Mouse (Mus musculus) stomach, embryonic 16.5 days (tissue): ENCODE data around the gene Kif5c. TPM values are rescaled to one million over a fixed set of nuclear protein-coding genes. Genes with fewer than 3 reads are reported as not detected.

Source experiments
- ATAC-seq: fragments of 200-750 bp; cut with Nextera tagmentation; 2 replicates; pipeline ENCODE4 v1.8.0; 2017; ENCODE audit warnings: moderate number of reproducible peaks, moderate TSS enrichment; ENCODE audit not compliant: insufficient read depth, low FRiP score
- H3K27ac ChIP-seq: fragments of 300-500 bp; sonication (generic); 2 replicates; pipeline ENCODE4 v1.5.1; 2014; ENCODE audit warnings: low read length
- H3K27me3 ChIP-seq: fragments of 300-500 bp; sonication (generic); 2 replicates; pipeline ENCODE4 v1.6.1; 2014; ENCODE audit warnings: low read length, control low read depth, mixed read lengths; ENCODE audit not compliant: control insufficient read depth, insufficient read depth
- H3K36me3 ChIP-seq: fragments of 300-500 bp; sonication (generic); 2 replicates; pipeline ENCODE4 v1.6.1; 2014; ENCODE audit warnings: low read length; ENCODE audit not compliant: control insufficient read depth, insufficient read depth
- H3K4me1 ChIP-seq: fragments of 300-500 bp; sonication (generic); 2 replicates; pipeline ENCODE4 v1.6.1; 2014; ENCODE audit warnings: low read length, control low read depth, mixed read lengths; ENCODE audit not compliant: control insufficient read depth, insufficient read depth
- H3K4me2 ChIP-seq: fragments of 300-500 bp; sonication (generic); 2 replicates; pipeline ENCODE4 v1.6.1; 2014; ENCODE audit warnings: low read depth, low read length, mixed read lengths
- H3K4me3 ChIP-seq: fragments of 300-500 bp; sonication (generic); replicated peaks from 2 replicates; pipeline ENCODE4 v1.5.1; 2014; ENCODE audit warnings: mild to moderate bottlenecking, low read length
- H3K9ac ChIP-seq: fragments of 300-500 bp; sonication (generic); 2 replicates; pipeline ENCODE4 v1.6.1; 2014; ENCODE audit warnings: low read length
- H3K9me3 ChIP-seq: fragments of 300-500 bp; sonication (generic); replicated peaks from 2 replicates; pipeline ENCODE4 v1.6.1; 2016; ENCODE audit warnings: low read length, control low read depth; ENCODE audit not compliant: control insufficient read depth
- WGBS: fragments of 180-500 bp; shearing (Covaris S2); extraction: QIAGEN DNeasy Blood & Tissue Kit; methylation state at CpG from one replicate; pipeline ENCODE4 v1.1.7; 2014; 5-methylcytosine and 5-hydroxymethylcytosine counted together
- polyA plus RNA-seq: library from polyadenylated mRNA; unstranded; fragments of >200 nt; fragmentation: Nextera tagmentation; extraction: Ambion mirVana; gene quantifications from 2 replicates; pipeline ENCODE4 v1.2.1, GENCODE M21; 2015

Gene Kif5c
- polyA plus RNA-seq, 1 experiment from 2014 or later = 5.9 TPM

DNA sequence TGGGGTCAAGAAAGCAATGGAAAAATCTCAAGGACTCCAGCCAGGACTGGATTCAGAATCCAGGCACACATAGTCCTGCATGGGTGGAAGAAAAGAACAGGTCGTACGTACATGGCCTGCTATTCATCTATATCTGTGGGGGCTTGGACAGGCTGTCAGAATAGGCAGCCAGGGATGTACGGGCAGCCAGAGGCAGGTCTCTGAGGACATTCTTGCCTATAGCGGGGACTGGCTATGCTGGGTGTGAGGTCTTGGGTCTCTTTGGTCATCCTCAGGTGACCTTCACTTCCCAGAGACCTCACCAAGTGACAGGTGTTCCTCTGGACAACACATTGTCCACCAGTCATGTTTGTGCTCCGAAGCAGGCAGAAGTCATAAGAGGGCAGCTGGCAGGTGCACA is 36.6 kb upstream of the Kif5c start:
- 78% methylated on average over 5 of the region's 5 CpGs for WGBS
- no peak overlapping the region for H3K9ac ChIP-seq
- no peak for ATAC-seq
- no peaks in the 10 kb centered on the region for H3K36me3 ChIP-seq
- no peak overlapping the region for H3K4me2 ChIP-seq
- H3K4me3 ChIP-seq = no peak overlapping the region
- no peaks in the 10 kb centered on the region for H3K4me1 ChIP-seq
- no peaks in the 10 kb centered on the region for H3K9me3 ChIP-seq
- H3K27me3 ChIP-seq = no peaks in the 10 kb centered on the region
- H3K27ac ChIP-seq = no peak overlapping the region

- H3K4me1 ChIP-seq = no peaks in the 10 kb centered on the region
- no peak overlapping the region for H3K27ac ChIP-seq
- no peak overlapping the region for H3K4me3 ChIP-seq
- no peaks in the 10 kb centered on the region for H3K36me3 ChIP-seq
- 98% methylated on average over 2 of the region's 2 CpGs for WGBS
- no peak overlapping the region for H3K4me2 ChIP-seq
- H3K27me3 ChIP-seq = no peaks in the 10 kb centered on the region
- no peaks in the 10 kb centered on the region for H3K9me3 ChIP-seq
- no peak for ATAC-seq
- no peak overlapping the region for H3K9ac ChIP-seq
These were observed 35.8 kb upstream of the Kif5c start for GRCm38 (mm10) chr2:49583311-49583710.

DNA sequence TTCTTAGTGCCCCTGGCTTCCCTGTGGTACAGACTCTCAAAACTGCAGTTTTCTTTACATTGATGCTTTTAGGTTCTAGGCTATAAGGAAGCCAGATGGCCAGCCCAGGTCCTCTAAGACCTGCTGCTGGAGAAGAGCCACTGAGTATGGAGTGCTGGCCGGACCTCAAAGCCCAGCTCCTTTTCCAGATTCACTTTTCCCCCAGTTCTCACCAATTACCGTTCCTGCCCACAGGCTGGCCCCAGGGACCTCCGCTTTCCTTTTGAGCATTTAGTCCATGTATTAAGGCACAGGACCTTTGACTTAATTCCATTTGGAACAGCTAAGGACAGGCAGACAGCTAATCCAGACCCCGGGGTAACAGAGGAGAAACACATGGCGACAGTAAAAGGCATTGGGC is 28.6 kb upstream of the Kif5c start:
- no peak overlapping the region for H3K9ac ChIP-seq
- no peaks in the 10 kb centered on the region for H3K36me3 ChIP-seq
- H3K27me3 ChIP-seq = no peaks in the 10 kb centered on the region
- ATAC-seq = no peak
- H3K9me3 ChIP-seq = no peaks in the 10 kb centered on the region
- no peak overlapping the region for H3K4me3 ChIP-seq
- H3K27ac ChIP-seq = no peak overlapping the region
- WGBS = 57% methylated on average over 5 of the region's 5 CpGs
- no peak overlapping the region for H3K4me2 ChIP-seq
- H3K4me1 ChIP-seq = no peaks in the 10 kb centered on the region

- H3K4me3 ChIP-seq = no peak overlapping the region
- no peaks in the 10 kb centered on the region for H3K9me3 ChIP-seq
- no peak overlapping the region for H3K9ac ChIP-seq
- no peak for ATAC-seq
- H3K27ac ChIP-seq = no peak overlapping the region
- no peaks in the 10 kb centered on the region for H3K27me3 ChIP-seq
- no peaks in the 10 kb centered on the region for H3K36me3 ChIP-seq
- H3K4me2 ChIP-seq = no peak overlapping the region
- no peaks in the 10 kb centered on the region for H3K4me1 ChIP-seq
These were observed 26.2 kb upstream of the Kif5c start for GRCm38 (mm10) chr2:49592926-49593325.

DNA sequence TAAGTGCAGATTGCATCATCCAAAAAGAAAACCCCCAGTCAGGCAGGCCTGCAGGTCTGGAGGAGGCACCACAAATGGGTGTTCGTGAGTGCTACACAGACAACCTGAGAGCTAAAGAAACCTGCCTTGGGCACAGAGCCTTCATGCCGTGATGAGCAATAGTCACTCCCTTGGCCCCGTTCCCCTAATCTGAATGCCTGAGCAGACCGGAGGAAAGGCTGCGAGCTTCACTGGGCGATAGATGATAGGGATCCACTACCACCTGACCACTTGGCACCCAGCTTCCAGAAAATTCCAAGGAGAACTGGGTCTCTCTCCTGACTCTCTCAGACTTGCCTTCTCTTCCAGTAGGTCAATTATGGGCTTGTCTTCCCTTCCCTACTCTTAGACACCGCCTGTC is 24.2 kb upstream of the Kif5c start:
- Histone ChIP-seq H3K36me3 (no peaks in the 10 kb centered on the region), H3K4me2 (no peak overlapping the region), H3K9me3 (no peaks in the 10 kb centered on the region), H3K27me3 (no peaks in the 10 kb centered on the region), H3K4me1 (no peaks in the 10 kb centered on the region), H3K4me3 (no peak overlapping the region), H3K9ac (no peak overlapping the region), H3K27ac (no peak overlapping the region)
- 85% methylated on average over 7 of the region's 7 CpGs for WGBS
- ATAC-seq = no peak

DNA sequence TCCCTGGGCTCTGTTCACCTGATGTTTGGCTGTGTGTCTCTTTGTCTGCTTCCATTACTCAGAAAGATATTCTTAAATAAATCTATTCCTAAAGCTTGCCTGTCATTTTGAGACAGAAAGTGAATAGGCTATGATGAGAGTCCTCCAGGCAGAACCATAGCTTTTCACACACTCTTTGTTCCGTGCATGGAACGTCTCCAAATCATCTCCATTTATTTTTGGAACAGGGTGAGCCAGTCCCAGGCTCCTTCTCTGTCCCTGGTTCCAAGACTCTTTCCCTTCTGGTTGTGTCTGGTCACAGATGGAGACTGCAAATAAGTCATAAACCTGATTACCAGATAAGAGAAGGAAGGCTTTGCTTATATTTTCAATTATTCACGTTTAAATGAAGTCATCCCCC is 22.8 kb upstream of the Kif5c start:
- Histone ChIP-seq H3K27ac (no peak overlapping the region), H3K27me3 (no peaks in the 10 kb centered on the region), H3K4me1 (no peaks in the 10 kb centered on the region), H3K4me2 (no peak overlapping the region), H3K4me3 (no peak overlapping the region), H3K9ac (no peak overlapping the region), H3K36me3 (no peaks in the 10 kb centered on the region), H3K9me3 (no peaks in the 10 kb centered on the region)
- no peak for ATAC-seq
- WGBS = 72% methylated on average over 3 of the region's 3 CpGs

DNA sequence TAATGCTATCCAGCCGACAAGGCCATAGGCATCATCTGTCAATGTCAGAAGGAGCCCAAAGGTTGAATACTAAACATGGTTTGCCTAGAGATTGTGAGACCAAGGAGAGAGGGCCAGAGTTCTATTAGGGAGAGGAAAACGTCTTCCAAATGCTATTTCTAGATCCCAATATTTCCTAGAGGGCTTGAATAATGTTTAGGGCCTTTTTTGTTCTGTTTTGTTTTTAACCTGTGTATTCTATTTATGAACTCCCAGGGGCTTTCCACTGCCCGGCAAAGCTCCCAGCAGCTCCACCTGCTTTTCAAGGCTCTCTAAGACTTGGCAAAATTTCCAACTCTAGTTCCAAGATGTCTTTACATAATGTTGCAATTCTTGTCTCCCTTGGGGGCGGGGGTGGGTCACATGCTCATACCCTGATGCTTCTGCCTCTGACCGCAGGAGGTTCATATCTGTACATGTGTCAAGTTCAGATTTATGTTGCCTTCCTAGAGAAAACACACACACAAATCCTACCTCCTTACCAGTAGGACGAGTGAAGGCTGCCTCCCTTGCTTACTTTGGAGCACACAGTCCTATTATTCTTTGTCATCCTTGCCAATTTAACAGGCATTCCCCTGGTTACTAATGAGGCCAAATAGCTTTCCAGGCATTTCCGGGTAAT is 18.9 kb upstream of the Kif5c start:
- Histone ChIP-seq H3K27me3 (no peaks in the 10 kb centered on the region), H3K27ac (no peak overlapping the region), H3K9me3 (no peaks in the 10 kb centered on the region), H3K9ac (no peak overlapping the region), H3K4me3 (no peak overlapping the region), H3K4me2 (no peak overlapping the region), H3K4me1 (no peaks in the 10 kb centered on the region), H3K36me3 (no peaks in the 10 kb centered on the region)
- 46% methylated on average over 7 of the region's 7 CpGs for WGBS
- no peak for ATAC-seq

DNA sequence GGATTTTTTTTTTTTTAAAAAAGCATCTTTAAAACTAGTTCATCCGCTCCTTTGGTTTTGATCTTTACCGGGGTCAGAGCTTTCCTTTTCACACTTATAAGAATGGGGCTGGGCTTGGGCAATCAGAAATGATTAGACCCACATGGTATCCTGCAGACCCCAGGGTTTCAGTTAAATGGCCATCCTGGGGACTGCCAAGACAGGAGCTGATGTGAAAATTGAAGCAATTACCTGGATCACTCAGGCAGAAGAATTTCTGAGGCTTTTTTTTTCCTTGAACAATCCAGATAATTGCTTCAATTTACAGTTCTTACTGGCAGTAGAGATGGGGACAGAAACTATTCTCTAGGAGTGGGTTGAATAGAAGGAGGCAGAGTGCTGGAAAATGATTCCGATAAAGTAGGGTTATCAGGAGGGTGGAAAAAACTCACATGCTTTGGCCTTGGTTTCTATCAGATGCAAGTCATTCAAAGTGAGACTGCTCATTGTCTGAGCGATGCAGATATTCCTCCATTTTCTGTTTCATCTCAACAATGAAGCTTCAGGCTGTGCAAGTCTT is 16.2 kb upstream of the Kif5c start:
- no peaks in the 10 kb centered on the region for H3K4me1 ChIP-seq
- H3K36me3 ChIP-seq = no peaks in the 10 kb centered on the region
- no peak overlapping the region for H3K4me3 ChIP-seq
- H3K27me3 ChIP-seq = no peaks in the 10 kb centered on the region
- H3K9ac ChIP-seq = no peak overlapping the region
- no peaks in the 10 kb centered on the region for H3K9me3 ChIP-seq
- no peak overlapping the region for H3K4me2 ChIP-seq
- ATAC-seq = no peak
- WGBS = 89% methylated on average over 4 of the region's 4 CpGs
- no peak overlapping the region for H3K27ac ChIP-seq

DNA sequence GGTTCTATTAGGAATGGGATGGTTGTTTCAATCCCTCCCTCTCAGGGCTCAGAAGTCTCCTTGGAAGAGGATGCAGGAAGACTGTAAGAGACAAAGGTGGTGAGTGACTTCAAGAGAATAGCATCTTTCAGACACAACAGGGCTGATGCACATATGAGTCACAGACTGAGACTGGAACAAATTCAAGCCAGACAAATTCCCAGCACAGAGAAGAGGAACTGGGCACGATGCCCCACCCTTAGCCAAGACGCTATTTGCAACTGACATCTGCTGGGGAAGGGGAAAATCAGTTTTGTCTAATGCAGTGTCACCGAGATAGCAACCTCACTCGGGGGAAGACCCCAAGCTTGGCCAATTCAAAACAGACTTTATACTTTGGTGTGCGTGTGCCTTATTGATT is 9.5 kb upstream of the Kif5c start:
- Histone ChIP-seq H3K4me3 (no peak overlapping the region), H3K9ac (no peak overlapping the region), H3K9me3 (no peaks in the 10 kb centered on the region), H3K36me3 (no peaks in the 10 kb centered on the region), H3K4me1 (no peaks in the 10 kb centered on the region), H3K27ac (no peak overlapping the region), H3K4me2 (no peak overlapping the region), H3K27me3 (no peaks in the 10 kb centered on the region)
- 74% methylated on average over 5 of the region's 5 CpGs for WGBS
- ATAC-seq = no peak
